Mouse (Mus musculus) B cell, adult 67 days (primary cell): ENCODE results near the gene Fuz. TPM values are rescaled to one million over a fixed set of nuclear protein-coding genes. Genes with fewer than 3 reads are reported as not detected.

Experiments used
- total RNA-seq, 2 experiments: library from RNA; stranded (reverse); gene quantifications; 4 replicates each; pipeline ENCODE4 v1.2.4; 2023

Fuz gene
- 10 to 100 TPM; 31.4 to 50.1 TPM for total RNA-seq

DNA sequence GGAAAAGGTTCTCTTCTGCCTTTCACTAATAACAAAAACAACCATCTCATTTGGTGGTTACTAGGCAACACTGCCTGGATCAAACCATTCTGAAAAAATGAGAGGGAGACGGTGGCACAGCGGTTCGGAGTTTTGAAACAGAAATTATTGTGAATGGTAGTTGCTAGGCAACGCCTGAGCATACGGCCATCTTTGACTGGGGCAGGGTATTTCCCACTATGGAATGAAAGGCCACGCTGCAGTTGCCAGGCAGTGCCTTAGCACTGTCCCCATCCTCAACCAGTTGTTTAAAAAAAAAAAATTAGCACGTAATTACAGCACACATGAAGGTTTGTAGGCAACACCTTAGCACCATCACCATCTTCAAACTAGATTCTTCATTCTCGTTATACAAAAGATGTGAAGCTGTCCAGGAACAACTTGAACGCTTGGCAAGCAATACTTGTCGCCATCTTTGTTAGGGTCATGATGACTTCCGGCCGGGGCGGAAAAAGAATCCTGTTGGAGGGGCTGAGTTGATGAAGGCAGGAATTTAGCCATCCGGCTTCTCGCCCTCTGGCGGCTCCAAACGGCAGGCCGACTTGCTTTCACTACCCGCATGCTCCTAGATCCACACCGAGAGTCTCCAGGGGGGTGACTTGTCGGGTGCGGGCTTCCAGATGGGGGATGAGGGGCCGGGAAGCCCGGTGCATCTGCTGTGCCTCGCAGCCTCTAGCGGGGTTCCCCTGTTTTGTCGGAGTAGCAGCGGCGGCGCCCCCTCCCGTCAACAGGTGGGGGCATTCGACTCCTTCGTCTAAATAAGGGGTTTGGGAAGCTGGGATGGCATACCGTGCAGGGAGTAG lies at the start of gene Fuz:
Gene Fuz, plus strand, starts transcription at position 487 of the 842 bp plus-strand sequence.

DNA sequence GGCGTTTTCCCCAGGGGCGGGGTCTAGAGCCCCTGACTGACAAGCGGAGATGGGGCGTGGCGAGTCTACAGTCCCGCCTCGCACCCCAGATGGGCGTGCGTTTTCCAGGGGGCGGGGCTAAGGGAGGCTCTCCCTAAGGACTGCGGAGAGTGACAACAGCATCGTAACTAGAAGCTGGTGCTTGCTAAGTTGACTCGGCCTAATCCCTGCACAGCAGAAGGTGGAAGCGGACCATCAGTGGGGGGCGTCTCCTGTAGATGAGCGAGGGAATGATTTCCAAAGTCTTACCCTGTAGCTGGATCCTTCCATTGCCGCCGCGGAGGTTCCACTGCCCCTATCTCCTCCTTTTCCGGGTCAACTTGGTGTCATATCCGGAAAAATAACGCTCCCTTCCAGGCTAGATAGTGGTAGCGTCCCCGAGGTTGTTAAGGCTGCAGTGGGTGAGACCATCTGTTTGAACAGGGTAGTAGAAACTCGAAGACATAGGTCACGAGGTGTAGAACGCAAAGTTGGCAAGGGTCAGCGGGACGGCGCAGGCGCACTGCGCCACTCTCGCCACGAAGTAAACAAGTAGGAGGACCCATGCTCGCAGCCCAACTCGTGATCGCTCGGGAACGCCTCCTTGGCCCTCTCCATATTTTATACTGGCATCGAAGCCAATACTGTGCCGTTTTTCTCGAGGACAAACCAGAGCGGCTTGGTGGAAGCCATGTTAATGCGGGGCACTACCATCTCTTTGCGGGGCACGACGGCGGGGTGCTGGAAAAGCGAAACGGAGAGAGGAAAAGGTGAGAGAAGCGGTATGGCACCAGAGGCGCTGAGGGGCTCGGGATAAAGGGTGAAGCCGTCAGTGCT lies 47.1 kb upstream of the Fuz start, which contains the start of the genes Akt1s1 and Tbc1d17:
Gene Akt1s1, plus strand, starts transcription at position 431 of the 855 bp plus-strand sequence.
Gene Tbc1d17, minus strand, starts transcription at position 519 of the 855 bp plus-strand sequence.

DNA sequence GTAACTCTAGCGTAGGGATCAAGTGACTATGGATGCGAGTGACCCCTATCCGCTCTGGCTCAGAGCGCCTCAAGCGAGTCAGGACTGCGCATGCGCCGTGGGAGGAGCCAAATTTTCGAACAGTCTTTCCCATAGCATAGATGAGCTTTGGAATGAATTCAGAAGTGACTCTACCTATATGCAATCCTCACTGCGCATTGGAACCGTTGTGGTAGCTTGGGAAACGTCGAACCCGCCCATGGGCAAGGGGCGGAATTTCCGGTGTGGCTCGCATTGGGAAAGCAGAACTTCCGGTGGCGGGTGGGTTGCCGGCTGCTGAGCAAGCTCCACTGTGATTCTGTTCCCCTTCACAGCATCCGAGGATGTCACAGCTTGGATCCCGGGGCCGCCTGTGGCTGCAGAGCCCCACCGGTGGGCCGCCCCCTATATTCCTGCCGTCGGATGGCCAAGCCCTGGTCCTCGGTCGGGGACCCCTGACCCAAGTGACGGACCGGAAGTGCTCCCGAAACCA lies 38.8 kb upstream of the Fuz start, which contains the start of gene Pnkp:
Gene Pnkp, plus strand, starts transcription at position 98 of the 511 bp plus-strand sequence.

DNA sequence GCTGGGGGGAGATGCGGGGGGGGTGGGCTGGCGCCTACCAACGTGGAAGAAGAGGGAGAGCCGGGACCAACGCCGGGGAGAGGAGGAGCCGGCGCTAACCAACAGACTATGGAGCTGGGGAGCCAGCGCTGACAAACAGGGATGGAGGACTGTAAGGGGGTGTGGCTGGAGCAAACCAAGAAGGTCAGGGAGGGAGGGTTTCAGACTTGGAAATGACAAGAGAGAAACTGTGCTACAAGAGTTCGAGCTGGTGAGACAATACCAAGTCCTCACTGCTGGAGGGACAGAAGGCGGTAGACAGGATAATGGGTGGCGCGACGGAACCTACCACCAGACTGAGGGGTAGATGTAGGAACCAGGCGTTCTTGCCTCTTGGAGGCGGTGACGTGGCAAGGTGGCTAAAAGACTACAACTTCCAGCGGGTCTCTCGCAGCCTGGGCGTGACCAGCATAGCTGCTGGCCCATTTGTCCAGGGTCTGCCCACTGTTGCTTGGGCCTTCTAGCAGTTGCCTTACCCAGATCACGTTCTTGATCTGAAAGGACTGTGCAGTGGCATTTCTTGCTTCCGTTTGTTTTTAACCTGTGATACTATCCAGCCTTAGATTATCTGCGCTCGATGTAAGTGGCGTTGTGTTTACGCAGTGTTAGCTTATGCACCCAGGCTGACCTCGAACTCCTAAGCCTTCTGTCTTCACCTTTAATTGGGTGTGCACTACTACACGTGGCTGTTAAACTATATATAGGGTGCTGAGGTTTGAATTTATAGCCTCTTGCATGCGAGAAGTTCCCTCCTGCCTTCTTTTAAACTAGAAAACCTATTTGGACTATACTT lies 26.0 kb upstream of the Fuz start, which contains the start of gene Ptov1:
Gene Ptov1, minus strand, starts transcription at position 92 of the 832 bp plus-strand sequence.

DNA sequence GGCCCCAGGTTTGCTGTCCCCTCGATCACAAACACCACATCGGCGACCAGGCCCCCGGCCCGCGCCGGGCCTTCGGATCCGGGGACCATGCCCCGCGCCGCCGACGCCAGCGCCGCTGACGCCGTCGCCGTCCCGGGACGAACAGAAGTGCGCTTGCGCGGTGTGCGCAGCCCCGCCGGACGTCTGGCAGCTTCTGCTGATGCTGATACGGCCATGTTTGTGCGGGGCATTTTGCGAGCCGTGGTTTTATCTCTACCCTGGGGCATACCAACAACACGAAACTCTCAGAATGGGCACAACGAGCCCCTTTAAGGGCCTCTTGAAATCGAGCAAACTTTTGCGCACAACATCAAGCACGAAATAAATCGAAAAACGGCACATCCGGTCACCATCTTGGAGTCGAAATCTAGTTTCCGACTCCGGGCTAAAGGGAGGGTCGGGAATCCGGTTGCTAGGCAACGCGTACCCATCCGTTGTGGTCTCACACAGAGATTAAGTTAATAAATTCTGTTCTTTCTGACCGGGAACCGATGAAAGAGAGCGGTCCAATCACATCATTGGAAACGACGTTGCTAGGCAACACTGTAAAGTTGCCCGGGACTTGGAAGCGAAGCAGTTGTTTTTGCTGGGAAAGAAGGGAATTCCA lies 3.5 kb upstream of the Fuz start, which contains the start of gene Med25:
Gene Med25, minus strand, starts transcription at position 437 of the 646 bp plus-strand sequence.

DNA sequence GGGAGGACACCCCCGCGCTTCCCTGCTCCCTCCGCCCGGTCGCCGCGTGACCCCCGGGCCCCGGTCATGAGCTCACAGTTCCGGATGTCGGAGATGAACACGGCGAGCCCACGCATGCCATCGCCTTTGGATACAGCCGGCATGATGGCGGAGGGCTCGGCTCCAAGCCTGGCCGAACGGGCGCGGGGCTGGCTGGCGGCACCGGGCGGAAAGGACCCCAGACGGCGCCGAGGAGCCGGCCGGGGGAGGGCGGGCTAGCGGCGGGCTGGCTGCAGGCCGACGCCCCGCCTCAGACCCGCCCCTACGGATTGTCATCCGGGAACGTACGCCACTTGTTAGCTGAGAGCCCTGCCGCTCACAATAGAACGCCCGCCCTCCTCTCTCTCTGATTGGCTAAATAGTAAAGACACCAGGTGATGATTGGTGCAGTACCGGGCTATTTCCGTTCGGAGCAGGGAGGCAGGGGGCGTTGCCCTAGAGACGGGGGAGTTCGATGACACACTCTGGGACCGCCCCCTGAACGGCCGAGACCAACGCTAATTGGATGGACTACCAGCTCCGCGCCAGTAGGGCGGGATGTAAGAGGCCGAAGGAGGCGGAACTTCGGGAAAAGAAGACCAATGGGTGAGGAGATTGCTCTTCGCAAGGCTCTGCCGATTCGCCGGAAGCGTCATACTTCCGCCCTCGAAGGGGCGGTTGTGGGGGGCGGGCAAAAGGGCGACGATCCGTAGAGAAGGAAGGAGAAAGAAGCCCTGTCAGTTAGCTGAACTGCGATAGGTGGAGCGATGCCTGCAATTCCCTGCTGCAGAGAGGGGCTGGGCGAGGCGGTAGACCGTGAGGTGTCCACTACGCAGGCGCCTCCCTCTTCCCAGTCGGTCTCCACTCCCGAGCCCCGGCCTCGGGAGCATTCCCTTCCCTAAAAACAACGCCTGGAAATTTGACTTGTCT lies 33.6 kb downstream of the Fuz start, which contains the start of gene Ap2a1:
Gene Ap2a1, minus strand, starts transcription at position 293 of the 948 bp plus-strand sequence.

DNA sequence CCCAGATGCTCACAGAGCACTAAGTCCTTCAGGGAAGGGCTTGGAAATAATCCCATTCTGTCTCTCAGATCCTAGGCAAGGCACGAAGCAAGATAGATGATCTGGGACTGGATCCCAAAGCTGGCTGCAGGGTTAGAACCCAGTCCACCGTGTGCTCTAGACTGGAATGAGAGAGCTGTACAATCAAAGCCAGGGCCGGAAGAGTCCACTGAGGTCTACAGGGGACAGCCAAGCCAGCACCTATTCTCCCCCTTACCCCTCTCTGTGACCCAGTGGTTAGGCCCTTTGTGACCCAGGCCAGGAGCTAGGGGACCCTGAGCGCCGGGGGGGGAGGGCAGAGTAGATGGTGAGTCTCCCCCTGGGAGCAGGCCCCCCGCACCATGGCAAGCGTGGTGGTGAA lies 47.0 kb downstream of the Fuz start, which contains the start of gene Tsks:
Gene Tsks, plus strand, starts transcription at position 301 of the 400 bp plus-strand sequence.

Other genes starting within 250 kb of the Fuz start
- gene Myh14, start 225.2 kb upstream of the Fuz start, total RNA-seq = not detected
- not detected for gene Izumo2, start 187.3 kb upstream of the Fuz start, total RNA-seq
- 10 to 100 TPM; 80.8 to 85.9 TPM for gene Vrk3, start 147.7 kb upstream of the Fuz start, total RNA-seq
- 1 to 10 TPM; 2.1 to 2.6 TPM for gene Zfp473, start 145.0 kb upstream of the Fuz start, total RNA-seq
- gene Nup62, start 80.0 kb upstream of the Fuz start, total RNA-seq = 10 to 100 TPM; 53.1 to 61.7 TPM
- 100 to 1,000 TPM; 155 to 234 TPM for gene Il4i1, start 79.7 kb upstream of the Fuz start, total RNA-seq
- 1 to 10 TPM; 3.8 to 4.1 TPM for gene Atf5, start 79.4 kb upstream of the Fuz start, total RNA-seq
- gene Akt1s1, start 47.1 kb upstream of the Fuz start, total RNA-seq = 10 to 100 TPM; 47.4 to 54.3 TPM
- 100 to 1,000 TPM; 116 to 132 TPM for gene Tbc1d17, start 47.0 kb upstream of the Fuz start, total RNA-seq
- gene Pnkp, start 38.9 kb upstream of the Fuz start, total RNA-seq = 10 to 100 TPM; 75.0 to 80.9 TPM
- gene Ptov1, start 26.3 kb upstream of the Fuz start, total RNA-seq = 10 to 100 TPM; 14.0 to 23.5 TPM
- 10 to 100 TPM; 67.9 to 78.3 TPM for gene Med25, start 3.4 kb upstream of the Fuz start, total RNA-seq
- gene Ap2a1, start 33.4 kb downstream of the Fuz start, total RNA-seq = 100 to 1,000 TPM in 1 of 2 experiments, 10 to 100 TPM in 1; 92.5 to 101 TPM
- gene Tsks, start 47.1 kb downstream of the Fuz start, total RNA-seq = not detected
- not detected for gene Cpt1c, start 78.8 kb downstream of the Fuz start, total RNA-seq
- gene Prmt1, start 90.5 kb downstream of the Fuz start, total RNA-seq = 100 to 1,000 TPM; 154 to 155 TPM
- 100 to 1,000 TPM; 195 TPM for gene Irf3, start 101.6 kb downstream of the Fuz start, total RNA-seq
- 10 to 100 TPM; 35.3 to 36.9 TPM for gene Bcl2l12, start 102.6 kb downstream of the Fuz start, total RNA-seq
- gene Scaf1, start 120.3 kb downstream of the Fuz start, total RNA-seq = 100 to 1,000 TPM; 100 to 104 TPM
- gene Rras, start 121.9 kb downstream of the Fuz start, total RNA-seq = 10 to 100 TPM; 20.1 to 20.2 TPM
- 10 to 100 TPM; 77.6 to 78.0 TPM for gene Prr12, start 156.8 kb downstream of the Fuz start, total RNA-seq
- 10 to 100 TPM; 65.6 to 78.2 TPM for gene Nosip, start 166.3 kb downstream of the Fuz start, total RNA-seq
- 1 to 10 TPM; 2.9 to 3.9 TPM for gene Prrg2, start 166.6 kb downstream of the Fuz start, total RNA-seq
- 1 to 10 TPM; 3.6 to 6.8 TPM for gene Rcn3, start 196.1 kb downstream of the Fuz start, total RNA-seq
- gene Fcgrt, start 207.8 kb downstream of the Fuz start, total RNA-seq = 10 to 100 TPM; 29.9 to 39.6 TPM
- 1,000 to 10,000 TPM; 2,440 to 2,508 TPM for gene Rps11, start 228.4 kb downstream of the Fuz start, total RNA-seq
- gene Rpl13a, start 232.7 kb downstream of the Fuz start, total RNA-seq = 1,000 to 10,000 TPM; 4,339 to 4,395 TPM
- gene Gm45713, start 240.2 kb downstream of the Fuz start, total RNA-seq = not detected
- gene Flt3l, start 240.4 kb downstream of the Fuz start, total RNA-seq = 10 to 100 TPM; 77.8 to 83.8 TPM